ENCODE assay signal across 13 mouse cellular contexts in genomic region chr16:91461773-91462181, GRCm38 (mm10). TPM values are rescaled to one million over a fixed set of nuclear protein-coding genes. Genes with fewer than 3 reads are reported as not detected.
DNase-seq lines count a peak whose midpoint lies in the region; ATAC-seq lines count a peak whose summit lies in the region.
"Had no signal": no experiment of that assay in that cellular context is flagged by ENCODE, and none has a peak within 500 bp of the region (broad histone marks: within the 10 kb centered on the region; RNA-seq: fewer than 3 reads in every experiment).

No protein-coding gene starts in this region.

- no peaks in the 10 kb centered on the region for H3K36me3 ChIP-seq in heart, embryonic 15.5 days
- H3K36me3 ChIP-seq in liver, embryonic 11.5 days (ENCODE audit: control insufficient read depth, insufficient read depth, low read length) = no peaks in the 10 kb centered on the region
- H3K36me3 ChIP-seq: hindbrain, embryonic 15.5 days; neural tube, embryonic 13.5 days had no signal

- no peak overlapping the region for H3K4me3 ChIP-seq in heart, embryonic 15.5 days
- H3K4me3 ChIP-seq in liver, embryonic 11.5 days (ENCODE audit: low read depth, low read length) = no peak overlapping the region
- H3K4me3 ChIP-seq: hindbrain, embryonic 15.5 days; left cerebral cortex, adult 2 months; neural tube, embryonic 13.5 days had no signal

- H3K4me2 ChIP-seq in heart, embryonic 15.5 days = no peak overlapping the region
- H3K4me2 ChIP-seq in liver, embryonic 11.5 days = peak overlapping the region; percentile 16; the same call in 1 of the 2 replicates
- H3K4me2 ChIP-seq: hindbrain, embryonic 15.5 days; neural tube, embryonic 13.5 days had no signal

- DNase-seq in heart, postnatal 25 days (ENCODE audit: low spot score) = no peak
- peak; percentile 54 for DNase-seq in A20 (ENCODE audit: low read depth, low spot score)
- DNase-seq in adipocyte (ENCODE audit: low spot score) = peak; percentile 73
- no peak for DNase-seq in liver, embryonic 11.5 days (ENCODE audit: low spot score)
- DNase-seq in urinary bladder, postnatal 36 days (ENCODE audit: low spot score in 2 of 2) = no peak
- no peak for DNase-seq in frontal cortex, adult 2 months (ENCODE audit: extremely low spot score in 1 of 2, low spot score in 1 of 2)
- DNase-seq: cerebellum, postnatal 10 days; right cerebral cortex, postnatal 25 days had no signal

- peak overlapping the region; percentile 56 for H3K27ac ChIP-seq in heart, embryonic 15.5 days
- peak overlapping the region; percentile 5; the same call in 1 of the 2 replicates for H3K27ac ChIP-seq in liver, embryonic 11.5 days (ENCODE audit: low read depth, low read length)
- H3K27ac ChIP-seq: hindbrain, embryonic 15.5 days; left cerebral cortex, adult 2 months; neural tube, embryonic 13.5 days had no signal

- no peaks in the 10 kb centered on the region for H3K27me3 ChIP-seq in heart, embryonic 15.5 days
- no peaks in the 10 kb centered on the region for H3K27me3 ChIP-seq in liver, embryonic 11.5 days (replicated peaks; ENCODE audit: control insufficient read depth, insufficient read depth, low read length)
- H3K27me3 ChIP-seq: hindbrain, embryonic 15.5 days; megakaryocyte, embryonic 14.5 days; neural tube, embryonic 13.5 days had no signal

- intact Hi-C loops in heart, postnatal 25 days (cut with DNase I) = loop anchor here (5.0 kb wide), 1 partner anchor 99 kb away; no protein-coding TSS in a partner anchor

- WGBS in heart, embryonic 15.5 days = 53% methylated on average over 9 of the region's 9 CpGs
- 55% methylated on average over 9 of the region's 9 CpGs for WGBS in liver, embryonic 11.5 days

- no peak for ATAC-seq in heart, embryonic 15.5 days (replicated peaks; ENCODE audit: insufficient number of reproducible peaks, insufficient read depth, low FRiP score, low read depth)
- ATAC-seq in liver, embryonic 11.5 days (replicated peaks; ENCODE audit: low FRiP score) = no peak

- H3K9me3 ChIP-seq in heart, embryonic 15.5 days (replicated peaks) = no peaks in the 10 kb centered on the region
- H3K9me3 ChIP-seq in liver, embryonic 11.5 days (ENCODE audit: control insufficient read depth, low read length) = no peaks in the 10 kb centered on the region
- H3K9me3 ChIP-seq: hindbrain, embryonic 15.5 days; megakaryocyte, embryonic 14.5 days; neural tube, embryonic 13.5 days had no signal

- peaks cover 38% of the 10 kb centered on the region for H3K4me1 ChIP-seq in heart, embryonic 15.5 days (replicated peaks)
- peaks cover 31% of the 10 kb centered on the region for H3K4me1 ChIP-seq in liver, embryonic 11.5 days (replicated peaks; ENCODE audit: control insufficient read depth, insufficient read depth, low read length)

- H3K9ac ChIP-seq in heart, embryonic 15.5 days = no peak overlapping the region
- H3K9ac ChIP-seq in liver, embryonic 11.5 days (ENCODE audit: low read depth, low read length) = no peak overlapping the region
- H3K9ac ChIP-seq: hindbrain, embryonic 15.5 days; neural tube, embryonic 13.5 days had no signal

RNA-seq across cellular contexts. Expression of gene Ifnar1, which starts 23.3 kb away (rescaled TPM):
- polyA plus RNA-seq in heart, embryonic 15.5 days (2015; fragmentation: Nextera tagmentation; extraction: Ambion mirVana) = 32.7 and 43.0 TPM in 2 replicates
- total RNA-seq in heart, postnatal 25 days (2021) = 10 to 100 TPM; 30.5 to 39.7 TPM
- 32.6 and 35.5 TPM in 2 replicates for polyA plus RNA-seq in liver, embryonic 11.5 days (2014; fragmentation: Nextera tagmentation; extraction: Ambion mirVana)
- 34.4 and 37.8 TPM in 2 replicates for polyA plus RNA-seq in frontal cortex, adult 2 months (2012; rRNA removed)

RNA-seq across cellular contexts. Expression of gene Il10rb, which starts 55.8 kb away (rescaled TPM):
- polyA plus RNA-seq in heart, embryonic 15.5 days (2015; fragmentation: Nextera tagmentation; extraction: Ambion mirVana) = 57.9 and 58.9 TPM in 2 replicates
- total RNA-seq in heart, postnatal 25 days (2021) = 100 to 1,000 TPM in 1 of 2 experiments, 10 to 100 TPM in 1; 97.5 to 105 TPM
- 29.8 and 32.9 TPM in 2 replicates for polyA plus RNA-seq in liver, embryonic 11.5 days (2014; fragmentation: Nextera tagmentation; extraction: Ambion mirVana)
- 11.1 and 14.8 TPM in 2 replicates for polyA plus RNA-seq in frontal cortex, adult 2 months (2012; rRNA removed)

Comparison
In these comparisons a context has a peak if more than half of its experiments do, and no peak if none do; other contexts are left out.
1. DNase-seq: peak in A20 (single experiment) and adipocyte (single experiment); none in heart, postnatal 25 days (single experiment), liver, embryonic 11.5 days (single experiment), urinary bladder, postnatal 36 days (0 of 2) and frontal cortex, adult 2 months (0 of 2).